Mouse (Mus musculus): ENCODE results near the gene Tecpr2. TPM values are rescaled to one million over a fixed set of nuclear protein-coding genes. Genes with fewer than 3 reads are reported as not detected.

Gene Tecpr2
- total RNA-seq, 2 experiments from 2014 or later, result 5.2 to 5.7 TPM

DNA sequence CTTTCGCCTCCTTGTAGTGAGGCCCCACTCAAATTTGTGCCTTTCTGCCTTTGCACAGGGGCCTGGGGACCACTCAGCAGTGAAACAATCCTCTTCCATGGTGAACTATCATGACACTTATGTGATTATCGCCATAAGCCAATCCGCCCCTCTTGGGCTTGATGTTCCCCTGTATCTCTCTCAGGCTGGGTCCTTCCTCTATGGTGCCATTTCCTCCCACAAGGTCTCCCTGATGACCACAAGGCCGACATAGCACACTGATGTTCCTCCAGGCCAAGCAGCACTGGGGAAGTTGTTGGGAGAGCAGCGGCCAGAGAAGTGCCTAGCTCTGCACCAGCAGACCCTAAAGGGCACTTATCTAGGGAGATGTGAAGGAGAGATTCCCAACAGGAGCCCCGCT, 85.7 kb downstream of the Tecpr2 start:
- no peak for DNase-seq (ENCODE audit: low spot score)
- intact Hi-C loops (cut with DNase I), result no loop called here

- intact Hi-C loops (cut with DNase I), result no loop called here
- DNase-seq (ENCODE audit: low spot score), result no peak
These were observed 86.3 kb downstream of the Tecpr2 start for GRCm38 (mm10) chr12:110975385-110975784.

- intact Hi-C loops (cut with DNase I), result no loop called here
- DNase-seq (ENCODE audit: low spot score), result no peak
These were observed 86.9 kb downstream of the Tecpr2 start for GRCm38 (mm10) chr12:110975838-110976468.

DNA sequence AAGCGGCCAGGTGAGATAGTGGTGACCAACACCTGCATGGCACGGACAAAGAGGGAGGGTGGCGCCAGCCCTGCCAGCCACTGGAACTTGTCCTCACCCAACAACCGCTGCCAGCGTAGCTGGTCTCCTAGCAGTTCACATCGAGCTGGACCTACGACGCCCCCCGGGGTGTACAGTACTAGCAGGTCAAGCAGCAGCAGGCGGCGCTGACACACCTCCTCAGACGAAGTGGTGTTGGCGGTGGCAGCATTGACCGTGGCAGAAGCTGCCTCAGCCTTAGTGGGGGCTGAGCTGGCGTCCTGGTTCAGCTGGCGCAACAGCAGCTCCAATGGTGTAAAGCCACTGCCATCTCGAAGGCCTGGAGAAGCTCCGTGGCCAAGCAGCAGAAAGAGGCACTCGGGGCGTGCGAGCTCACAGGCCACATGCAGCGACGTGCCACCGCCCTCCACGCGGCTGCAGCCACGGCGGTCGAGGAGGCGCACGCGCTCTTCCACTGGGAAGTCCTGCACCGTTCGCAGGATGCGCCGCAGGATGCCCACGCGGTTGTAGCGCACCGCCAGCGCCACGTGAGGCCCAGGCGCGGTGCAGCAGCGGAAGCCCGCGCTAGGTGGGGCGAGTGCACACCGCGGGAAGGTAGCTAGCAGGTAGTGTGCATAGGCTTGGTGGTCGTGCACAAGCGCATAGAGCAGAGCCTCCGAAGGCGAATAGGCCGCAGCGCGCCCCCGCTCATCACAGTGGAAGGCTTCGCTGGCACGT, 87.7 kb downstream of the Tecpr2 start:
- intact Hi-C loops (cut with DNase I), result no loop called here
- DNase-seq (ENCODE audit: low spot score), result no peak

- intact Hi-C loops (cut with DNase I), result no loop called here
- DNase-seq (ENCODE audit: low spot score), result no peak
These were observed 88.3 kb downstream of the Tecpr2 start for GRCm38 (mm10) chr12:110977345-110977733.

DNA sequence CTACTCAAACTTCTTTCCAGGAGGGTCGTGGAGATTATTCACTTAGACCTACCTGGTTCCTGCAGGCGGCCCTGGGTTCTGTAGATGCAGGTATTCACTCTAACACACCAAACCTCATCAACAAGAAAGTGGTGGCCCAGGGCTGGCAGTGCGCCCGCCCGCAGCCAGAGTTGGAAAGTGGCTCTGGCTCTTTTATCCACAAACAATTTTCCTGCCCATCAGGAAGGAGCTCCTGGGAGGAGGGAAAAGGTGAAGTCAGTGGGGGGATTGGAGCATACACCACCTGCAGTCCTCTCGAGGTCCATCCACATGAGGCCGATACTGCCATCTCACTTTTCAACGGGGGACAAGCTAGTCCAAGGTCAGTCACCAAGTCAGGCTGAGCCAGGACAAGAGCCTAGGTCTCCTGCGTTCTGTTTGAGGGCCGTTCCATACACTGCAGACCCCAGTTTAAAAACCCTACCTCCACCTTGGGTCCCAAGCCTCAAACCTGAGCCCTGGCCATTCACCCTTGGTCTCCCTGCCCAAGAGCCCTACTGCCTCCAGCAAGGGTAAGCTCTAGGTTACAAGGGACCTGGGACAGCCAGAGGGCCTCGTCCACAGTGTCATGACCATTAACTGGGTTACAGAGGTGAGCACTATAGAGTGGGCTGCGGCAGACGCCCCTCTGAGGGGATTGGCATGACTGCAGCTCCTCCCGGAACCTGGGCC, 89.0 kb downstream of the Tecpr2 start:
- intact Hi-C loops (cut with DNase I), result no loop called here
- no peak for DNase-seq (ENCODE audit: low spot score)

GRCm38 (mm10) chr12:110978607-110979406, 89.7 kb downstream of the Tecpr2 start, which contains the start of gene Ankrd9:
Gene Ankrd9 (minus strand): TSS chr12:110979040.
- intact Hi-C loops (cut with DNase I), result no loop called here
- peak; percentile 96 for DNase-seq (ENCODE audit: low spot score)

- intact Hi-C loops (cut with DNase I), result no loop called here
- DNase-seq (ENCODE audit: low spot score), result no peak
These were observed 90.7 kb downstream of the Tecpr2 start for GRCm38 (mm10) chr12:110979808-110980207.

DNA sequence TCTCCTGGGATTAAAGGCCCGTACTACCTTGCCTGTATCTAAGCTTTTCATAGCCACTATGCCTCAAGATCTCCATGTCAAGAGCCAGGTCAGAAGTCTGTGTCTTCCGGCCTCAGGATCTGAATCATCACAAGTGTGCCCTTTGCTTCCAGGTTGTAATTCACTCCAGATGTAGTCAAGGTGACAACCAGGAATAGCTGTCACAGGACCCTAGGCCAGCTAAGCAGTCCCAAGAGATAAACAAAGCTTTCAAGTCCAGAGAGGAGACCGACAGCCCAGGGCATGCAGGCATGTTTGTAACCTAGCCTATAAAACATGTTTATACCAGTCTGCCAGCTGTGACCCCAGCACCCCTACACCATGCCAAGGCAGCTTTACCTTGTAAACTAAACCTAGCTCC, 92.7 kb downstream of the Tecpr2 start:
- intact Hi-C loops (cut with DNase I), result no loop called here
- no peak for DNase-seq (ENCODE audit: low spot score)

- intact Hi-C loops (cut with DNase I), result no loop called here
- no peak for DNase-seq (ENCODE audit: low spot score)
These were observed 94.0 kb downstream of the Tecpr2 start for GRCm38 (mm10) chr12:110983083-110983482.

DNA sequence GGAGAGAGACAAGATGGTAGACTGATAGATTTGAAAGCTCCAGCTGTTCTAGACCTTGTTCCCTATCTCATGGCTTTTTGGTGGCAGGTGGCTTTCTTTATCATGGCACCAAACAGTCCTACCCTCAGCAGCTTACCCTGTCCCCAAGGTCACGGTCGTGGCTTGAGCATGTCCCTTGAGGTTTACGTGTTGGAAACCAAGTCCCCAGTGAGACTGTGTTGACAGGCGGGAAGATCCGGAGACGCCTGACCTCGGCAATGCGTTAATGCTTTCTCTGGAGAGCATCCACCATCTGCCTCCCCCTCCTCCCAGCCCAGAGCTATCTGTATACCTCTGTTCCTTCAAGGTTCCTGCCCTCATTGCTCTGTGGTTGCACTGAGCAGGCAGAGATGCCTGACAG, 94.7 kb downstream of the Tecpr2 start:
- no peak for DNase-seq (ENCODE audit: low spot score)
- intact Hi-C loops (cut with DNase I), result no loop called here

DNA sequence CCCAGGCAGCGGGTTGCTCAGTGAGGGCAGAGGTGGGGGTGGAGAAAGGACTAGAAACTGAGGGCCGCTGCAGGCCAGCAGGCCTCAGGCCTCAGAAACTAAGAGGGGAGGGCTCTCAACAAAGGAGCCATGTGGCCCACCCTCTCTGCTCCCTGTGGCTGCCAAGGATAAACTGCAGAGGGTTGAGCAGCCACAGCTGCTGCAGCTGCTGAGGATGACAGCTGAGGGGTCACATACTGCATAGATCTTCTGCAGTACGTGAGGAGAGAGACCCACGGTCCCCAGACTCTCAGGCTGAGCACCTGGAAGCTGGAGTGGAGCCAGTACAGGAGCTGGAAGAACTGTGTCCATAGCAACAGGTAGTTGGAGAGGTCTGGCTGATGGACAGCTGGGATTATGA, 95.5 kb downstream of the Tecpr2 start:
- DNase-seq (ENCODE audit: low spot score), result no peak
- intact Hi-C loops (cut with DNase I), result no loop called here

DNA sequence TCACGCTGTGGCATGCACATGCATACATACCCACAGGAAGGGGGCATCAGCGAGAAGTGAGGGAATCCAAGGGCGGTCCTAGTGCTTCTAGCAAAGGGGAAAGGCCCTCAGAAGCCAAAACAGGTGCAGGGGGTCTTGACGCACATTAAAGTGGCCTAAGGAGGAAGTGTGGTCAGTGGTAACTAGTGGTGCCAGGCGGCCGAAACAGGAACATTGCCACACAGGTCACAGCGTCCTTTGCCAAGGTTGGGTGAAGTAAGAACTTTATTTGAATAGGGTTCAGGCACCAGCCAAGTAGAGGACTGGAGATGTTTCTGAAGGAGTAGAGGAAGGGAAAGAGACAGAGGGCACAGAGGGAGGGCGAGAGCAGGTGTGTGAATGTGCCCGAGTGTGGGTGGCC, 96.1 kb downstream of the Tecpr2 start:
- no peak for DNase-seq (ENCODE audit: low spot score)
- intact Hi-C loops (cut with DNase I), result no loop called here

DNA sequence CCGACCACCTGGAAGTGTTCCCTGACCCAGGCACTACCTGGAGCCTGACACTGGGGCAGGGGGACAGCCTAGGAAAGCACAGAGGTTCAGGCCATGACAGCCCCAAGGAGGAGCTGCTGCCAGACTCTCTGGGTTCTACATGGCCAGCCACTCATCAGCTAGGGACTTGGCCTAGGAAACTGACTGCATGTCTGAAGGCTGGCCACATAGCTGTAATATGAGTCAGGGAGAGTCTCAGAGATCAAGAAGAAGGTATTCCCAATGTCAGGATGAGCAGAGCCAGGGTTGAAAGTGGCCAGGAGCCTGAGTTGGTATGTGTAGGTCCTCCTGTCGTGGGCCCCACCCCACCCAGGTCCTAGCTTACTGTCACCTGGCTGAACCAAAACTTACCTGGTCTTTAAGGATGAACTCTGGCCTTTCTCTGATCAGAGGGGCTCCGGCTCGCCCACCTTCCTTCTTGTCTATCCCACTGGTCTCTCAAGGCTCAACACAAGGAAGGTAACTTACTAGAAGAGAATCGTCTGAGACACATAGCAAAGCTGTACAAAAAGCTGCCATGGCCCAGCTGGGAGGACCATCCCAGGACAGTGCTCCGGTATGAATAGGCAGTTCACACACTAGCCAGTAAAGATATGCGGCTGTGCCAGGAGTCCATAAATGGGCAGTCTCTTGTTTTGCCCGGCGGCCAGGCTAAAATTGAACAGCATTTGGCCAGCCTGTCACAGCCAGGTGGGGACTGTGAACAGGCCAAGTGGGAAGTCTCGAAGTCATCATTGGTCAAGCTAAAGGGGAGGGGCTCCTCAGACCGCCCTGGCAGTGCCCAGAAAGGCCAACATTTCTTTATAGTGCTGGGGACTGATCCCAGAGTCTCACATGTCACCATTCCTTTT, 97.7 kb downstream of the Tecpr2 start:
- DNase-seq (ENCODE audit: low spot score), result no peak
- intact Hi-C loops (cut with DNase I), result no loop called here

DNA sequence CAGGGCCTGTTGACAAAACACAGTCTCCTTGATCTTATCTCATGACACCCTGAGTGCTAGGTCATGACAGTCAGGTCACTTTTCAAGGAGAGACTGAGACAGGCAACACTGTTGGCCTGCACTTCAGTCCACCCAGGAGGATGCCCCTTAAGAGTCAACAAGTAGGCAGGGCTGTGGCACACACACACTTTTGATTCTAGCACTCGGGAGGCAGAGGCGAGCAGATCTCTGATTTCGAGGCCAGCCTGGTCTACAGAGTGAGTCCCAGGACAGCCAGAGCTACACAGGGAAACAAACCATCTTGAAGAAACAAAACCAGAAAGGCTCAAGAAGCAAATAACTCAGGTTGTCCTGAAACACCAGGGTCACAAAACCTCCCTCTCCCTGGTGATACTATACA, 100.3 kb downstream of the Tecpr2 start:
- DNase-seq (ENCODE audit: low spot score), result no peak
- intact Hi-C loops (cut with DNase I), result no loop called here

DNA sequence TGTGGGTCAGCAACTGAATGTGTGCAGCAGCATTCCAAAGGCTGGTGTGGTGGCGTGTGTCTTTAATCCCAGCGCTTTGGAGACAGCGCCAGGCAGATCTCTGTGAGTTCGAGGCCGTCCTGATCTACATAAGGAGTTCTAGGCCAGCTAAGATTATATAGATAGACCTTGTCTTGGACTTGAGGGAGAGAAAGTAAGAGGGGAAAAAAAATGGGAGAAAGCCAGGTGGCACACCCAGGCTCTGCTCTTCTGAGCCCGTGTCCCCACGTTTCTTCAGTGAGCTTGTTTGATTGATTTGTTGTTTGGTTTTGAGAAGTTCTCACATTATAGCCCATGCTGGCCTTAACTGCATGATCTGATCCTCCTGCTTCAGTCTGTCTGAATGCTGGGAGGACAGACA, 101.4 kb downstream of the Tecpr2 start:
- intact Hi-C loops (cut with DNase I), result loop anchor here (5.0 kb wide), 1 partner anchor 143 kb away; no protein-coding TSS in a partner anchor
- no peak for DNase-seq (ENCODE audit: low spot score)

- DNase-seq (ENCODE audit: low spot score), result peak; percentile 42
- intact Hi-C loops (cut with DNase I), result loop anchor here (1.0 to 5.0 kb wide), 2 partner anchors 55 to 144 kb away; no protein-coding TSS in a partner anchor
These were observed 102.5 kb downstream of the Tecpr2 start for GRCm38 (mm10) chr12:110991361-110992127.

DNA sequence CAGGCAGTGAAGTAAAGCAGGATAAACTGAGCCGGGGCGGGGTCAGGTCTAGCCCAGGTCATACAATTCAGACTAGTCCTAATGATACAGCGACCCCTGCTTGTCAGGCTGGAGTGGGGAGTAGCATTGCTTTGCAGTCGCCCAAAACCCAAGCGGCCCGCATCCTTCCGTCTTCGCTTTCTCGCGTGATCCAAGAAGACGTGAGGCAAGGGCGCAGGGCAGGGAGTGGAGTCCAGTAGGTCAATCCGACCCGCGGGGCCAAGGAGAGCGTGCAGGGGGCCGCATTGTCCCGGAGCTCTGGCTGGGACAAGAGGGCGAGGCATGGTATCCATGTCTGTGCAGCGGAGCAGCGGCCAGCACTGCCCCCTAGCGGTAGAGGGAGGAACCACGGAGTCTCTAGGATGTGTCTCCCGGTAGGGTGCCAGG, 103.1 kb downstream of the Tecpr2 start:
- intact Hi-C loops (cut with DNase I), result loop anchor here (1.0 to 5.0 kb wide), 2 partner anchors 56 to 145 kb away; no protein-coding TSS in a partner anchor
- peak; percentile 78 for DNase-seq (ENCODE audit: low spot score)
